Comparison of ENCODE assay signal across 32 mouse cellular contexts in the genomic region with DNA sequence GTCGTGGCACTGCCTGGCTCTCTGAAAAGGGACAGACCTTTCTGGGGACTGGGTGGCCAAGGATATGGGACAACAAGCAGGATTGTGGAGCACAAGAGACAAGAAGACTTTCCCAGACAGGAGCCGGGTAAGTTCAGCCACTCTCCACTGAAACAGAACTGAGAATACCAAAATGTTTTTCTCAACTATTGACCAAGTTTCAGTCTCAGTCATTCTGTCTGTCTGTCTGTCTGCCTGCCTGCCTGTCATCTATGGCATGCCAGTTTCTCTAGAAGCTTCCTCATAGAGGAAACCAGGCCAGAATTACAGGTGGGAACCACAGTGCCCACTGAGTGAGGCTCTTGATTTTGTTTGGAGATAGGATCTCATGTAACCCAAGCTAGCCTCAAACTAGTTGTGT.
"Had no signal": no experiment of that assay in that cellular context is flagged by ENCODE, and none has a peak within 500 bp of the region (broad histone marks: within the 10 kb centered on the region; RNA-seq: fewer than 3 reads in every experiment).

No protein-coding gene starts in this region.

- H3K27me3 ChIP-seq: limb, embryonic 12.5 days; limb, embryonic 13.5 days; limb, embryonic 15.5 days; liver, embryonic 12.5 days; liver, embryonic 13.5 days; liver, embryonic 15.5 days; lung, embryonic 15.5 days; megakaryocyte, embryonic 14.5 days; midbrain, embryonic 12.5 days; midbrain, embryonic 13.5 days; midbrain, embryonic 15.5 days; neural tube, embryonic 12.5 days had no signal

- H3K9ac ChIP-seq: limb, embryonic 12.5 days; limb, embryonic 13.5 days; limb, embryonic 15.5 days; liver, embryonic 12.5 days; liver, embryonic 13.5 days; liver, embryonic 14.5 days; liver, embryonic 15.5 days; liver, postnatal 0 days; lung, embryonic 14.5 days; lung, embryonic 15.5 days; midbrain, embryonic 12.5 days; midbrain, embryonic 13.5 days; midbrain, embryonic 15.5 days; neural tube, embryonic 12.5 days had no signal

- H3K36me3 ChIP-seq: liver, embryonic 13.5 days; liver, embryonic 15.5 days; lung, embryonic 15.5 days; midbrain, embryonic 15.5 days; neural tube, embryonic 12.5 days had no signal

- H3K4me1 ChIP-seq: limb, embryonic 10.5 days; limb, embryonic 12.5 days; limb, embryonic 13.5 days; limb, embryonic 15.5 days; lung, embryonic 15.5 days; midbrain, embryonic 12.5 days; midbrain, embryonic 13.5 days; midbrain, embryonic 15.5 days; neural tube, embryonic 12.5 days had no signal

- DNase-seq: left cerebral cortex, postnatal 4 days; liver; liver, embryonic 13.5 days; liver, postnatal 0 days; lung, adult 18-20 months; lung, adult 2 months; lung, embryonic 14.5 days; lung, postnatal 10 days; lung, postnatal 14 days; lung, postnatal 36 days; lung, postnatal 4 days; midbrain, embryonic 14.5 days had no signal

- H3K27ac ChIP-seq: limb, embryonic 10.5 days; limb, embryonic 12.5 days; limb, embryonic 13.5 days; limb, embryonic 15.5 days; liver, embryonic 12.5 days; liver, embryonic 13.5 days; liver, embryonic 14.5 days; liver, embryonic 15.5 days; lung, embryonic 15.5 days; macrophage; midbrain, embryonic 10.5 days; midbrain, embryonic 12.5 days; midbrain, embryonic 13.5 days; midbrain, embryonic 15.5 days; neural tube, embryonic 12.5 days had no signal

- H3K4me3 ChIP-seq: limb, embryonic 10.5 days; limb, embryonic 12.5 days; limb, embryonic 13.5 days; limb, embryonic 15.5 days; liver, embryonic 12.5 days; liver, embryonic 13.5 days; liver, embryonic 15.5 days; lung, embryonic 15.5 days; megakaryocyte, embryonic 14.5 days; midbrain, embryonic 10.5 days; midbrain, embryonic 12.5 days; midbrain, embryonic 13.5 days; midbrain, embryonic 15.5 days; myocyte; neural tube, embryonic 12.5 days had no signal

- ATAC-seq: liver, embryonic 12.5 days; liver, postnatal 0 days; lung, postnatal 0 days; midbrain, embryonic 13.5 days; midbrain, embryonic 15.5 days; midbrain, embryonic 16.5 days had no signal

- H3K9me3 ChIP-seq: limb, embryonic 10.5 days; limb, embryonic 12.5 days; limb, embryonic 13.5 days; limb, embryonic 15.5 days; liver, embryonic 12.5 days; liver, embryonic 13.5 days; liver, embryonic 15.5 days; lung, embryonic 15.5 days; midbrain, embryonic 10.5 days; midbrain, embryonic 12.5 days; midbrain, embryonic 13.5 days; midbrain, embryonic 15.5 days; neural tube, embryonic 12.5 days had no signal

- H3K4me2 ChIP-seq: limb, embryonic 12.5 days; limb, embryonic 13.5 days; limb, embryonic 15.5 days; liver, embryonic 11.5 days; liver, embryonic 12.5 days; liver, embryonic 13.5 days; liver, embryonic 15.5 days; lung, embryonic 14.5 days; lung, embryonic 15.5 days; midbrain, embryonic 11.5 days; midbrain, embryonic 12.5 days; midbrain, embryonic 13.5 days; midbrain, embryonic 15.5 days; neural tube, embryonic 12.5 days had no signal
